ENCODE assay signal across 8 mouse cellular contexts in genomic region chr17:56269741-56270140, GRCm38 (mm10). TPM values are rescaled to one million over a fixed set of nuclear protein-coding genes. Genes with fewer than 3 reads are reported as not detected.
DNase-seq lines count a peak whose midpoint lies in the region; TF ChIP-seq lines count a peak whose summit lies in the region.

No protein-coding gene starts in this region.

- no peak for TF ChIP-seq EP300 in heart, adult 2 months (IDR thresholded peaks at IDR 0.05; ENCODE audit: insufficient read depth, low read depth, low read length)

- intact Hi-C loops in heart, adult 2 months (cut with DNase I) = no loop called here

- H3K27me3 ChIP-seq in heart, adult 2 months (ENCODE audit: control insufficient read depth, insufficient read depth, low read length) = no peaks in the 10 kb centered on the region
- no peaks in the 10 kb centered on the region for H3K27me3 ChIP-seq in hindbrain, embryonic 10.5 days (ENCODE audit: insufficient read depth, poor library complexity, severe bottlenecking)
- H3K27me3 ChIP-seq in midbrain, embryonic 10.5 days (ENCODE audit: low read depth, poor library complexity, severe bottlenecking) = no peaks in the 10 kb centered on the region

- peak overlapping the region; percentile 59 for H3K4me3 ChIP-seq in heart, adult 2 months
- no peak overlapping the region for H3K4me3 ChIP-seq in bone marrow, adult 2 months (replicated peaks; ENCODE audit: control insufficient read depth, low read depth, low read length)
- H3K4me3 ChIP-seq in hindbrain, embryonic 10.5 days = peak overlapping the region; percentile 52
- H3K4me3 ChIP-seq in midbrain, embryonic 10.5 days = peak overlapping the region; percentile 56

- H3K4me1 ChIP-seq in heart, adult 2 months (ENCODE audit: control insufficient read depth, insufficient read depth, low read length) = peaks cover 13% of the 10 kb centered on the region
- H3K4me1 ChIP-seq in bone marrow, adult 2 months (ENCODE audit: control insufficient read depth, insufficient read depth, low read length) = peaks cover 4% of the 10 kb centered on the region
- peaks cover 7% of the 10 kb centered on the region for H3K4me1 ChIP-seq in hindbrain, embryonic 10.5 days (replicated peaks)
- peaks cover 16% of the 10 kb centered on the region for H3K4me1 ChIP-seq in midbrain, embryonic 10.5 days

- no peak for TF ChIP-seq CTCF in heart, adult 2 months (IDR thresholded peaks at IDR 0.05)
- TF ChIP-seq CTCF in bone marrow, adult 2 months (IDR thresholded peaks at IDR 0.05; ENCODE audit: control insufficient read depth, insufficient read depth, low read length) = no peak

- H3K79me2 ChIP-seq in heart, adult 2 months (replicated peaks; ENCODE audit: control insufficient read depth, insufficient read depth, low read length) = no peaks in the 10 kb centered on the region; the same call in 1 of the 2 replicates

- no peaks in the 10 kb centered on the region for H3K36me3 ChIP-seq in heart, adult 2 months (ENCODE audit: control insufficient read depth, insufficient read depth, low read length)
- peaks cover 29% of the 10 kb centered on the region for H3K36me3 ChIP-seq in hindbrain, embryonic 10.5 days
- H3K36me3 ChIP-seq in midbrain, embryonic 10.5 days = peaks cover 27% of the 10 kb centered on the region

- peak overlapping the region; percentile 50; the same call in 1 of the 2 replicates for H3K9ac ChIP-seq in heart, adult 2 months (ENCODE audit: low read depth, low read length)

- no peak for DNase-seq in heart, adult 2 months
- no peak for DNase-seq in heart, adult 8-10 months (ENCODE audit: low spot score)
- DNase-seq in hindbrain, embryonic 10.5 days (ENCODE audit: low spot score) = no peak
- no peak for DNase-seq in midbrain, embryonic 10.5 days (ENCODE audit: low spot score)
- no peak for DNase-seq in retina, postnatal 1 day
- no peak for DNase-seq in frontal cortex, postnatal 36 days (ENCODE audit: low spot score in 2 of 2)
- no peak for DNase-seq in frontal cortex, postnatal 10 days (ENCODE audit: low spot score in 2 of 2)

- TF ChIP-seq POLR2A in heart, adult 2 months (IDR thresholded peaks at IDR 0.05; ENCODE audit: insufficient read depth, low read depth, low read length) = 0 out of 2 replicates have a peak, but pooled peaks have one; percentile 3
- TF ChIP-seq POLR2A in bone marrow, adult 2 months (IDR thresholded peaks at IDR 0.05; ENCODE audit: borderline replicate concordance, control insufficient read depth, low read depth, low read length) = no peak

- H3K27ac ChIP-seq in heart, adult 2 months = peak overlapping the region; percentile 95
- peak overlapping the region; percentile 49; the same call in 1 of the 2 replicates for H3K27ac ChIP-seq in bone marrow, adult 2 months (ENCODE audit: control insufficient read depth, insufficient read depth, low read depth, low read length, poor library complexity)
- H3K27ac ChIP-seq in hindbrain, embryonic 10.5 days = peak overlapping the region; percentile 88
- H3K27ac ChIP-seq in midbrain, embryonic 10.5 days (replicated peaks) = peak overlapping the region; percentile 84

- WGBS in heart, adult 2 months = 82% methylated on average over 3 of the region's 3 CpGs
- WGBS in bone marrow, adult 2 months = 73% methylated on average over 3 of the region's 3 CpGs
- WGBS in hindbrain, embryonic 10.5 days = 72% methylated on average over 3 of the region's 3 CpGs
- WGBS in midbrain, embryonic 10.5 days = 79% methylated on average over 3 of the region's 3 CpGs

- H3K9me3 ChIP-seq in hindbrain, embryonic 10.5 days = no peaks in the 10 kb centered on the region
- no peaks in the 10 kb centered on the region for H3K9me3 ChIP-seq in midbrain, embryonic 10.5 days (replicated peaks)

RNA-seq across cellular contexts. Expression of gene Ticam1, which starts 6.8 kb away (rescaled TPM):
- 1 to 10 TPM; 8.0 TPM for total RNA-seq in heart, adult 2 months (2021)
- polyA plus RNA-seq in heart, adult 2 months (2012; rRNA removed) = 16.8 and 18.0 TPM in 2 replicates
- total RNA-seq in heart, adult 8-10 months (2022) = 1 to 10 TPM; 6.9 to 9.5 (median 8.1) TPM
- polyA plus RNA-seq in bone marrow, adult 2 months (2011; ENCODE audit: insufficient read depth, insufficient read length, low replicate concordance, missing spikeins) = 2.4 and 5.9 TPM in 2 replicates
- polyA plus RNA-seq in hindbrain, embryonic 10.5 days (2016; fragmentation: Nextera tagmentation; extraction: Ambion mirVana) = 2.4 and 2.6 TPM in 2 replicates
- polyA plus RNA-seq in midbrain, embryonic 10.5 days (2016; fragmentation: Nextera tagmentation; extraction: Ambion mirVana) = 2.4 and 3.1 TPM in 2 replicates

RNA-seq across cellular contexts. Expression of gene Fem1a, which starts 13.1 kb away (rescaled TPM):
- total RNA-seq in heart, adult 2 months (2021) = 100 to 1,000 TPM; 108 to 124 TPM
- polyA plus RNA-seq in heart, adult 2 months (2012; rRNA removed) = 81.5 and 104 TPM in 2 replicates
- total RNA-seq in heart, adult 8-10 months (2022) = 100 to 1,000 TPM; 113 to 131 (median 128) TPM
- polyA plus RNA-seq in bone marrow, adult 2 months (2011; ENCODE audit: insufficient read depth, insufficient read length, low replicate concordance, missing spikeins) = 6.9 and 10.8 TPM in 2 replicates
- 13.3 and 15.5 TPM in 2 replicates for polyA plus RNA-seq in hindbrain, embryonic 10.5 days (2016; fragmentation: Nextera tagmentation; extraction: Ambion mirVana)
- 11.7 and 15.1 TPM in 2 replicates for polyA plus RNA-seq in midbrain, embryonic 10.5 days (2016; fragmentation: Nextera tagmentation; extraction: Ambion mirVana)

RNA-seq across cellular contexts. Expression of gene Plin3, which starts 22.9 kb away (rescaled TPM):
- total RNA-seq in heart, adult 2 months (2021) = 100 to 1,000 TPM; 160 to 221 TPM
- 65.6 and 66.2 TPM in 2 replicates for polyA plus RNA-seq in heart, adult 2 months (2012; rRNA removed)
- total RNA-seq in heart, adult 8-10 months (2022) = 100 to 1,000 TPM; 172 to 233 (median 219) TPM
- 10.9 and 29.6 TPM in 2 replicates for polyA plus RNA-seq in bone marrow, adult 2 months (2011; ENCODE audit: insufficient read depth, insufficient read length, low replicate concordance, missing spikeins)
- 50.9 and 61.6 TPM in 2 replicates for polyA plus RNA-seq in hindbrain, embryonic 10.5 days (2016; fragmentation: Nextera tagmentation; extraction: Ambion mirVana)
- 59.5 and 70.0 TPM in 2 replicates for polyA plus RNA-seq in midbrain, embryonic 10.5 days (2016; fragmentation: Nextera tagmentation; extraction: Ambion mirVana)

RNA-seq across cellular contexts. Expression of gene Arrdc5, which starts 30.3 kb away (rescaled TPM):
- not detected for total RNA-seq in heart, adult 2 months (2021)
- polyA plus RNA-seq in heart, adult 2 months (2012; rRNA removed) = 0.32 TPM in 1 of 2 replicates, not detected in the other
- under 1 TPM in 1 of 4 experiments, not detected in 3; 0.41 TPM for total RNA-seq in heart, adult 8-10 months (2022)
- polyA plus RNA-seq in bone marrow, adult 2 months (2011; ENCODE audit: insufficient read depth, insufficient read length, low replicate concordance, missing spikeins) = not detected in 2 replicates
- polyA plus RNA-seq in hindbrain, embryonic 10.5 days (2016; fragmentation: Nextera tagmentation; extraction: Ambion mirVana) = not detected in 2 replicates
- not detected in 2 replicates for polyA plus RNA-seq in midbrain, embryonic 10.5 days (2016; fragmentation: Nextera tagmentation; extraction: Ambion mirVana)

RNA-seq across cellular contexts. Expression of gene Uhrf1, which starts 33.4 kb away (rescaled TPM):
- total RNA-seq in heart, adult 2 months (2021) = 1 to 10 TPM; 2.0 to 2.4 TPM
- 0.85 and 1.2 TPM in 2 replicates for polyA plus RNA-seq in heart, adult 2 months (2012; rRNA removed)
- total RNA-seq in heart, adult 8-10 months (2022) = 1 to 10 TPM; 1.5 to 2.6 (median 2.2) TPM
- 77.5 and 109 TPM in 2 replicates for polyA plus RNA-seq in bone marrow, adult 2 months (2011; ENCODE audit: insufficient read depth, insufficient read length, low replicate concordance, missing spikeins)
- polyA plus RNA-seq in hindbrain, embryonic 10.5 days (2016; fragmentation: Nextera tagmentation; extraction: Ambion mirVana) = 196 and 300 TPM in 2 replicates
- polyA plus RNA-seq in midbrain, embryonic 10.5 days (2016; fragmentation: Nextera tagmentation; extraction: Ambion mirVana) = 291 and 321 TPM in 2 replicates
